13 mouse cellular contexts compared by ENCODE assay signal in genomic region chr1:178942251-178942963, GRCm38 (mm10).
DNase-seq lines count a peak whose midpoint lies in the region; ATAC-seq lines count a peak whose summit lies in the region.
"Had no signal": no experiment of that assay in that cellular context is flagged by ENCODE, and none has a peak within 500 bp of the region (broad histone marks: within the 10 kb centered on the region; RNA-seq: fewer than 3 reads in every experiment).

No protein-coding gene starts in this region.

- peak overlapping the region; percentile 44; the same call in 1 of the 2 replicates for H3K27ac ChIP-seq in forebrain, embryonic 10.5 days
- H3K27ac ChIP-seq in forebrain, embryonic 14.5 days (ENCODE audit: low read depth, low read length), result no peak overlapping the region
- no peak overlapping the region for H3K27ac ChIP-seq in kidney, embryonic 16.5 days (ENCODE audit: low read length)
- no peak overlapping the region for H3K27ac ChIP-seq in embryonic facial prominence, embryonic 11.5 days (replicated peaks; ENCODE audit: low read depth, low read length)
- H3K27ac ChIP-seq in midbrain, embryonic 12.5 days (replicated peaks), result peak overlapping the region; percentile 68
- H3K27ac ChIP-seq: embryonic facial prominence, embryonic 12.5 days; lung, embryonic 15.5 days had no signal

- no peaks in the 10 kb centered on the region for H3K36me3 ChIP-seq in forebrain, embryonic 10.5 days (replicated peaks)
- H3K36me3 ChIP-seq in forebrain, embryonic 14.5 days (ENCODE audit: control insufficient read depth, insufficient read depth, low read length), result no peaks in the 10 kb centered on the region
- no peaks in the 10 kb centered on the region for H3K36me3 ChIP-seq in kidney, embryonic 16.5 days (ENCODE audit: insufficient read depth, low read length)
- H3K36me3 ChIP-seq in embryonic facial prominence, embryonic 11.5 days (replicated peaks; ENCODE audit: control insufficient read depth, insufficient read depth, low read depth, low read length), result no peaks in the 10 kb centered on the region
- H3K36me3 ChIP-seq in midbrain, embryonic 12.5 days, result no peaks in the 10 kb centered on the region
- H3K36me3 ChIP-seq: embryonic facial prominence, embryonic 12.5 days; lung, embryonic 15.5 days had no signal

- H3K9me3 ChIP-seq in forebrain, embryonic 10.5 days, result no peaks in the 10 kb centered on the region
- H3K9me3 ChIP-seq in forebrain, embryonic 14.5 days (replicated peaks; ENCODE audit: control insufficient read depth, low read length), result no peaks in the 10 kb centered on the region
- no peaks in the 10 kb centered on the region for H3K9me3 ChIP-seq in kidney, embryonic 16.5 days (ENCODE audit: low read length)
- no peaks in the 10 kb centered on the region for H3K9me3 ChIP-seq in embryonic facial prominence, embryonic 11.5 days (replicated peaks; ENCODE audit: control insufficient read depth, low read length)
- no peaks in the 10 kb centered on the region for H3K9me3 ChIP-seq in midbrain, embryonic 12.5 days
- H3K9me3 ChIP-seq: embryonic facial prominence, embryonic 12.5 days; lung, embryonic 15.5 days had no signal

- H3K4me3 ChIP-seq in forebrain, embryonic 10.5 days, result no peak overlapping the region
- H3K4me3 ChIP-seq in forebrain, embryonic 14.5 days (ENCODE audit: low read depth, low read length), result no peak overlapping the region
- H3K4me3 ChIP-seq in kidney, embryonic 16.5 days (ENCODE audit: low read length), result no peak overlapping the region
- H3K4me3 ChIP-seq in embryonic facial prominence, embryonic 11.5 days (ENCODE audit: low read depth, low read length), result no peak overlapping the region
- no peak overlapping the region for H3K4me3 ChIP-seq in midbrain, embryonic 12.5 days
- H3K4me3 ChIP-seq: embryonic facial prominence, embryonic 12.5 days; lung, embryonic 15.5 days had no signal

- H3K4me1 ChIP-seq in forebrain, embryonic 10.5 days, result peaks cover 29% of the 10 kb centered on the region
- no peaks in the 10 kb centered on the region for H3K4me1 ChIP-seq in forebrain, embryonic 14.5 days (ENCODE audit: control insufficient read depth, insufficient read depth, low read length)
- H3K4me1 ChIP-seq in kidney, embryonic 16.5 days (ENCODE audit: insufficient read depth, low read length), result 0 out of 2 replicates have a peak, but pooled peaks cover 4% of the 10 kb centered on the region
- no peaks in the 10 kb centered on the region for H3K4me1 ChIP-seq in embryonic facial prominence, embryonic 11.5 days (ENCODE audit: control insufficient read depth, insufficient read depth, low read length)
- peaks cover 12% of the 10 kb centered on the region; the same call in 1 of the 2 replicates for H3K4me1 ChIP-seq in midbrain, embryonic 12.5 days

- no peak for ATAC-seq in forebrain, embryonic 14.5 days
- 0 out of 2 replicates have a peak, but pooled peaks have one; percentile 49 for ATAC-seq in kidney, embryonic 16.5 days (ENCODE audit: low FRiP score, low TSS enrichment)
- ATAC-seq in embryonic facial prominence, embryonic 11.5 days (replicated peaks; ENCODE audit: insufficient number of reproducible peaks, low FRiP score, low TSS enrichment, low read depth), result peak; percentile 42; the same call in 1 of the 2 replicates
- peak; percentile 88 for ATAC-seq in midbrain, embryonic 12.5 days (ENCODE audit: low FRiP score, low read depth)
- ATAC-seq: activated CD4-positive, CD25-positive, alpha-beta regulatory T cell, adult 4 months had no signal

- no peaks in the 10 kb centered on the region for H3K27me3 ChIP-seq in forebrain, embryonic 10.5 days (ENCODE audit: poor library complexity, severe bottlenecking)
- no peaks in the 10 kb centered on the region for H3K27me3 ChIP-seq in forebrain, embryonic 14.5 days (replicated peaks; ENCODE audit: control insufficient read depth, insufficient read depth, low read length)
- no peaks in the 10 kb centered on the region for H3K27me3 ChIP-seq in kidney, embryonic 16.5 days (ENCODE audit: insufficient read depth, low read length)
- H3K27me3 ChIP-seq in embryonic facial prominence, embryonic 11.5 days (ENCODE audit: control insufficient read depth, insufficient read depth, low read length), result no peaks in the 10 kb centered on the region
- no peaks in the 10 kb centered on the region for H3K27me3 ChIP-seq in midbrain, embryonic 12.5 days
- H3K27me3 ChIP-seq: embryonic facial prominence, embryonic 12.5 days; lung, embryonic 15.5 days had no signal

- no peak overlapping the region for H3K9ac ChIP-seq in forebrain, embryonic 14.5 days (ENCODE audit: low read length)
- no peak overlapping the region for H3K9ac ChIP-seq in kidney, embryonic 16.5 days (replicated peaks; ENCODE audit: low read length)
- no peak overlapping the region for H3K9ac ChIP-seq in embryonic facial prominence, embryonic 11.5 days (replicated peaks; ENCODE audit: low read length)
- H3K9ac ChIP-seq in midbrain, embryonic 12.5 days (replicated peaks), result no peak overlapping the region
- H3K9ac ChIP-seq: embryonic facial prominence, embryonic 12.5 days; lung, embryonic 15.5 days had no signal

- no peak for DNase-seq in forebrain, embryonic 10.5 days (ENCODE audit: extremely low spot score, low spot score)
- DNase-seq in forebrain, embryonic 14.5 days (ENCODE audit: low spot score), result no peak
- no peak for DNase-seq in kidney, adult 11 months
- DNase-seq in embryonic facial prominence, embryonic 11.5 days (ENCODE audit: low spot score), result no peak
- no peak for DNase-seq in layer of hippocampus, postnatal 14 days (ENCODE audit: low spot score in 2 of 2)
- DNase-seq in gastrocnemius, postnatal 10 days, result no peak
- DNase-seq: cerebellum, adult 9-11 months; kidney, adult 18-20 months had no signal

- no peak overlapping the region for H3K4me2 ChIP-seq in forebrain, embryonic 14.5 days (ENCODE audit: low read length)
- no peak overlapping the region for H3K4me2 ChIP-seq in kidney, embryonic 16.5 days (replicated peaks; ENCODE audit: low read depth, low read length)
- H3K4me2 ChIP-seq in embryonic facial prominence, embryonic 11.5 days (ENCODE audit: low read depth, low read length), result no peak overlapping the region
- no peak overlapping the region for H3K4me2 ChIP-seq in midbrain, embryonic 12.5 days (replicated peaks)
- H3K4me2 ChIP-seq: embryonic facial prominence, embryonic 12.5 days; lung, embryonic 15.5 days had no signal

- 56% methylated on average over 7 of the region's 7 CpGs for WGBS in forebrain, embryonic 10.5 days
- WGBS in forebrain, embryonic 14.5 days, result 35% methylated on average over 7 of the region's 7 CpGs
- WGBS in kidney, embryonic 16.5 days, result 36% methylated on average over 7 of the region's 7 CpGs
- WGBS in embryonic facial prominence, embryonic 11.5 days, result 38% methylated on average over 7 of the region's 7 CpGs
- 39% methylated on average over 7 of the region's 7 CpGs for WGBS in midbrain, embryonic 12.5 days

Comparison
In these comparisons a context has a peak if more than half of its experiments do, and no peak if none do; other contexts are left out.
1. H3K27ac ChIP-seq: peak in forebrain, embryonic 10.5 days (single experiment) and midbrain, embryonic 12.5 days (single experiment); none in forebrain, embryonic 14.5 days (single experiment), kidney, embryonic 16.5 days (single experiment) and embryonic facial prominence, embryonic 11.5 days (single experiment).